Mouse (Mus musculus): Measurements from ENCODE around the gene Myo18b. TPM values are rescaled to one million over a fixed set of nuclear protein-coding genes. Genes with fewer than 3 reads are reported as not detected.

The Myo18b gene
- polyA plus RNA-seq, 1 experiment from 2014 or later: 22.5 TPM

- peaks cover 28% of the 10 kb centered on the region; the same call in 1 of the 2 replicates for H3K36me3 ChIP-seq
- H3K4me2 ChIP-seq: no peak overlapping the region
- no peaks in the 10 kb centered on the region for H3K27me3 ChIP-seq
- no peak overlapping the region for H3K4me3 ChIP-seq
- no peaks in the 10 kb centered on the region for H3K9me3 ChIP-seq (replicated peaks)
- no peaks in the 10 kb centered on the region for H3K4me1 ChIP-seq (replicated peaks)
- WGBS: 75% methylated on average over 12 of the region's 12 CpGs
- H3K27ac ChIP-seq: no peak overlapping the region
- H3K9ac ChIP-seq: no peak overlapping the region
- ATAC-seq (replicated peaks; ENCODE audit: insufficient number of reproducible peaks, insufficient read depth, low FRiP score, low read depth): no peak
These were observed 155.5 kb downstream of the Myo18b start for GRCm38 (mm10) chr5:112740651-112741050.

DNA sequence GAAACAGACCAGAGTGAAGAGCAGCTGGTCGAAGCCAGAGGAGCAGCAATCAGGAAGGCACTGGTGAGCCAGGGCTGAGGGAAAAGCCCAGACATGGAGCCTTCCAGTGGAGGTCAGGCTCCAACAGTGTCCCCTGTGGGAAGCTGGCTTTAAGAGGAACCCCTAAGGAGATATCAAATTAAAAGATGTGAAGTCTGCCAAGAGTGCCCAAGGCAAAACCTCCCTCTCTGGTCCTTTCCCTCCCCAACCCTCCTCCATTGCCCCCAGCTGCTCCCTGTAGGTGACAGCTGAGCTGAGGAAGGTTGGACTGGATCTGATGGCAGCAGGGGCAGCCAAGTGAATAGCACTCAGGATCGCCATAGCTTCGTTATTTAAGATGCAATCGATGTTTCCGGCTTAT, 161.1 kb downstream of the Myo18b start:
- H3K36me3 ChIP-seq: peaks cover 20% of the 10 kb centered on the region; the same call in 1 of the 2 replicates
- H3K27me3 ChIP-seq: no peaks in the 10 kb centered on the region
- no peak overlapping the region for H3K9ac ChIP-seq
- no peak overlapping the region for H3K4me2 ChIP-seq
- H3K9me3 ChIP-seq (replicated peaks): no peaks in the 10 kb centered on the region
- ATAC-seq (replicated peaks; ENCODE audit: insufficient number of reproducible peaks, insufficient read depth, low FRiP score, low read depth): no peak
- H3K4me3 ChIP-seq: no peak overlapping the region
- no peaks in the 10 kb centered on the region for H3K4me1 ChIP-seq (replicated peaks)
- no peak overlapping the region for H3K27ac ChIP-seq
- 79% methylated on average over 5 of the region's 5 CpGs for WGBS

DNA sequence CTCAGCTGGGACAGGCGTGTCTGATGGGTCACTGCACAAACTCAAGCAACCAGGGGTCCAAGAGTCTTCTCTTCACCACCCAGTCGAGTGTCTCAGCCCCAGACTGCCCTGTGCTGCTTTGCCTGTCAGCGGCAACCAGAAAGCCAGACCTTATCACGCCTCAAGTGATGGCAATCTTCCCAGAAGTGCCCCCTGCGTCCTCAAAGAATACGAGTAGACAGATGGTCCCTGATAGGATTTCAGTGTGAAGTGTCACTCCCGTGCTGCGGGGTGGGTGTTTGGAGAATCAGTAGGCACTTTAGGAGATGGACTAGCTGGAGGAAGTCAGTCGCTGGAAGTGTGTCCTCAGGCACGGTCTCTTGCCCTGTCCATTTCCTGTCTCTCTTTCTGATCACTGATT, 165.6 kb downstream of the Myo18b start:
- Histone ChIP-seq H3K4me1 (replicated peaks) (no peaks in the 10 kb centered on the region), H3K9me3 (replicated peaks) (no peaks in the 10 kb centered on the region), H3K36me3 (peaks cover 20% of the 10 kb centered on the region; the same call in 1 of the 2 replicates), H3K4me3 (no peak overlapping the region), H3K27ac (no peak overlapping the region), H3K4me2 (no peak overlapping the region), H3K9ac (no peak overlapping the region), H3K27me3 (no peaks in the 10 kb centered on the region)
- WGBS: 23% methylated on average over 10 of the region's 10 CpGs
- ATAC-seq (replicated peaks; ENCODE audit: insufficient number of reproducible peaks, insufficient read depth, low FRiP score, low read depth): no peak

GRCm38 (mm10) chr5:112728432-112728831, 167.7 kb downstream of the Myo18b start:
- no peak for ATAC-seq (replicated peaks; ENCODE audit: insufficient number of reproducible peaks, insufficient read depth, low FRiP score, low read depth)
- no peaks in the 10 kb centered on the region for H3K4me1 ChIP-seq (replicated peaks)
- no peak overlapping the region for H3K4me2 ChIP-seq
- H3K9me3 ChIP-seq (replicated peaks): no peaks in the 10 kb centered on the region
- no peak overlapping the region for H3K4me3 ChIP-seq
- H3K27me3 ChIP-seq: no peaks in the 10 kb centered on the region
- no peak overlapping the region for H3K9ac ChIP-seq
- WGBS: 85% methylated on average over 6 of the region's 6 CpGs
- H3K27ac ChIP-seq: no peak overlapping the region
- peaks cover 14% of the 10 kb centered on the region; the same call in 1 of the 2 replicates for H3K36me3 ChIP-seq

- Histone ChIP-seq H3K4me3 (no peak overlapping the region), H3K4me1 (replicated peaks) (peaks cover 2% of the 10 kb centered on the region), H3K27me3 (no peaks in the 10 kb centered on the region), H3K36me3 (peaks cover 23% of the 10 kb centered on the region; the same call in 1 of the 2 replicates), H3K9me3 (replicated peaks) (no peaks in the 10 kb centered on the region), H3K27ac (no peak overlapping the region), H3K4me2 (no peak overlapping the region), H3K9ac (no peak overlapping the region)
- WGBS: 42% methylated on average over 12 of the region's 12 CpGs
- ATAC-seq (replicated peaks; ENCODE audit: insufficient number of reproducible peaks, insufficient read depth, low FRiP score, low read depth): no peak
These were observed 177.4 kb downstream of the Myo18b start for GRCm38 (mm10) chr5:112718655-112719306.

- peaks cover 10% of the 10 kb centered on the region for H3K4me1 ChIP-seq (replicated peaks)
- no peaks in the 10 kb centered on the region for H3K27me3 ChIP-seq
- H3K4me3 ChIP-seq: no peak overlapping the region
- 61% methylated on average over 8 of the region's 8 CpGs for WGBS
- H3K36me3 ChIP-seq: peaks cover 23% of the 10 kb centered on the region
- no peak for ATAC-seq (replicated peaks; ENCODE audit: insufficient number of reproducible peaks, insufficient read depth, low FRiP score, low read depth)
- H3K9ac ChIP-seq: no peak overlapping the region
- H3K27ac ChIP-seq: no peak overlapping the region
- no peak overlapping the region for H3K4me2 ChIP-seq
- H3K9me3 ChIP-seq (replicated peaks): no peaks in the 10 kb centered on the region
These were observed 181.3 kb downstream of the Myo18b start for GRCm38 (mm10) chr5:112714679-112715446.

DNA sequence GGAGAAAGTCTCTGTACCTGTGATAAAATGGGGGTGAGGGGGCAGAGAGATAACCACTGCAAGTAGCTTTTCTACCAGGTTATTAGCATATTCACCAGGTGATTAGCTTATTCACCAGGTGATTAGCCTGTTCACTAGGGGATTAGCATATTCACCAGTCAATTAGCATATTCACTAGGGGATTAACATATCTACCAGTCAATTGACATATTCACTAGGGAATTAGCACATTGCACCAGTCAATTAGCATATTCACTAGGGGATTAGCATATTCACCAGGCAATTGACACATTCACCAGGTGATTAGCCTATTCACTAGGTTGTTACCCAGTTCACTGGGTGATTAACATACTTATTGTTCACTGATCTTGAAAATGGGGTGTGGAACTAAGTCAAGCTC, 186.3 kb downstream of the Myo18b start:
- ATAC-seq (replicated peaks; ENCODE audit: insufficient number of reproducible peaks, insufficient read depth, low FRiP score, low read depth): no peak
- peaks cover 28% of the 10 kb centered on the region for H3K36me3 ChIP-seq

DNA sequence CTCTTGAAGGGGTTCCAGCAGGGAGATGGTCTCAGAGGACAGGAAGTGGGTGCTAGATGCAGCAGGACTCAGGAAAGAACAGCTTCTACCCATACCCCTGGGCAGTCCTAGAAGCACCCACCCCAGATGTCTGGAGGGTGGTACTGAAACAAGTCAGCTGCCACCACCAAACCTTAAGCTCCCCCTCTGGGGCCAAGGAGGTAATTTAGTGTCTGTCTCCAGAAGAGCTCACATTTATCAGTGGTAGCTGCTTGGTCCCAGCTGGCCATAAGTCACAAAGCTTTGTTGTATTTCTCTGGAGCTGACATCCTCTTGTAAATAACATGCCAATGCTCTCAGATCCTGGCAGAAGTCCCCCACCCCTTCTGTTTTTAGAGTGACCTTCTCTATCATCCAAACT, 187.7 kb downstream of the Myo18b start:
- ATAC-seq (replicated peaks; ENCODE audit: insufficient number of reproducible peaks, insufficient read depth, low FRiP score, low read depth): no peak

More for the DNA sequence above, 186.3 kb downstream of the Myo18b start:
- Histone ChIP-seq H3K27ac (no peak overlapping the region), H3K4me2 (no peak overlapping the region), H3K9me3 (replicated peaks) (no peaks in the 10 kb centered on the region), H3K9ac (no peak overlapping the region), H3K4me3 (no peak overlapping the region), H3K27me3 (no peaks in the 10 kb centered on the region), H3K4me1 (replicated peaks) (peaks cover 8% of the 10 kb centered on the region; the same call in 1 of the 2 replicates)

DNA sequence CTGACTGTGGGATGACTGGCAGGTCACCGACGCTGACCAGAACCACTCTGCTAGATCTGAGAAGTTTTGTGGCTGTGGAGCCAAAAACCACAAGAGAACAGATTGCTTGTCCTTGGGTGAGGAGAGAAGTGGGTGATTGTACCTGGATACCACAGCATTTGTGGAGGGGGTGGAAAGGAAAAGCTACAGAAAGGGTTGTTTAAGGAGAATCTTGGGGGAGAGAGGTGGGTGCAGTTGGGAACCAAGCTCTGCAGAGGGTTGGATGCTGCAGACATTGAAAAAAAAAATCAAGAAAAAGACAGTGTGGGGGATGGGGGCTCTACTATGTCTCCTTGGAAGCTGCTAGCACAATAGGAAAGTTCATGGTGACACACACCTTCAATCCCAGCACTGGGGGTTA, 188.7 kb downstream of the Myo18b start:
- H3K27ac ChIP-seq: no peak overlapping the region
- H3K4me3 ChIP-seq: no peak overlapping the region
- ATAC-seq (replicated peaks; ENCODE audit: insufficient number of reproducible peaks, insufficient read depth, low FRiP score, low read depth): no peak
- no peak overlapping the region for H3K9ac ChIP-seq
- WGBS: 83% methylated on average over 2 of the region's 2 CpGs
- H3K27me3 ChIP-seq: no peaks in the 10 kb centered on the region
- no peaks in the 10 kb centered on the region for H3K4me1 ChIP-seq (replicated peaks)
- no peak overlapping the region for H3K4me2 ChIP-seq
- H3K36me3 ChIP-seq: peaks cover 27% of the 10 kb centered on the region
- H3K9me3 ChIP-seq (replicated peaks): no peaks in the 10 kb centered on the region

More for the DNA sequence above, 187.7 kb downstream of the Myo18b start:
- no peak overlapping the region for H3K4me2 ChIP-seq
- H3K27me3 ChIP-seq: no peaks in the 10 kb centered on the region
- H3K4me1 ChIP-seq (replicated peaks): peaks cover 5% of the 10 kb centered on the region; the same call in 1 of the 2 replicates
- no peak overlapping the region for H3K9ac ChIP-seq
- H3K9me3 ChIP-seq (replicated peaks): no peaks in the 10 kb centered on the region
- H3K27ac ChIP-seq: no peak overlapping the region
- H3K36me3 ChIP-seq: peaks cover 23% of the 10 kb centered on the region
- no peak overlapping the region for H3K4me3 ChIP-seq

DNA sequence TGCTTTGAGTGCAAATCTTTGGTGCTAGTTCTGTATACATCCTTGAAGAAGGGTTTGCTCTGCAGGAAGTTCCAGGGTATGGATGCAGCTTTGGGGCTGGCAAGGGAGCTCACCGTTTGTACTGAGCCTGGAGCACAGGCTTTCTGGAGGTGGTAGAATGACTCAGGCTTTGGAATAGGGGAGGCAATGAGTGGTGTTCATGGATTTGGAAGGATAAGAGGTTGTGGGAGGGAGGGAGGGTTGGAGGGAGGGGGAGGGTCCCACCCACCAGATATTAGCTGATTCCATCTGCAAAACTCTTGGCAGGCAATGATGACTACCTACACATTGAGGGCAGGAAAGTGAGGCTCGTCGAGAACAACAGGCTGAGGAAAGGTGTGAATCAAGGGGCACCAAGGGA, 195.4 kb downstream of the Myo18b start:
- H3K27me3 ChIP-seq: no peaks in the 10 kb centered on the region
- 0 out of 2 replicates have a peak, but pooled peaks cover 4% of the 10 kb centered on the region for H3K36me3 ChIP-seq
- no peak for ATAC-seq (replicated peaks; ENCODE audit: insufficient number of reproducible peaks, insufficient read depth, low FRiP score, low read depth)
- peaks cover 5% of the 10 kb centered on the region; the same call in 1 of the 2 replicates for H3K4me1 ChIP-seq (replicated peaks)
- no peak overlapping the region for H3K4me2 ChIP-seq
- no peak overlapping the region for H3K27ac ChIP-seq
- 39% methylated on average over 3 of the region's 3 CpGs for WGBS
- no peak overlapping the region for H3K4me3 ChIP-seq
- no peaks in the 10 kb centered on the region for H3K9me3 ChIP-seq (replicated peaks)
- no peak overlapping the region for H3K9ac ChIP-seq

- Histone ChIP-seq H3K4me2 (no peak overlapping the region), H3K36me3 (peaks cover 9% of the 10 kb centered on the region; the same call in 1 of the 2 replicates), H3K27me3 (no peaks in the 10 kb centered on the region), H3K9ac (no peak overlapping the region), H3K27ac (no peak overlapping the region), H3K4me1 (replicated peaks) (peaks cover 5% of the 10 kb centered on the region; the same call in 1 of the 2 replicates), H3K9me3 (replicated peaks) (no peaks in the 10 kb centered on the region), H3K4me3 (no peak overlapping the region)
- WGBS: 55% methylated on average over 4 of the region's 4 CpGs
- no peak for ATAC-seq (replicated peaks; ENCODE audit: insufficient number of reproducible peaks, insufficient read depth, low FRiP score, low read depth)
These were observed 199.5 kb downstream of the Myo18b start for GRCm38 (mm10) chr5:112696683-112697082.
